Mouse (Mus musculus): ENCODE measurements around the gene Trim2. TPM values are rescaled to one million over a fixed set of nuclear protein-coding genes. Genes with fewer than 3 reads are reported as not detected.

The Trim2 gene
- total RNA-seq, 2 experiments from 2014 or later, result 6.1 to 9.3 TPM

DNA sequence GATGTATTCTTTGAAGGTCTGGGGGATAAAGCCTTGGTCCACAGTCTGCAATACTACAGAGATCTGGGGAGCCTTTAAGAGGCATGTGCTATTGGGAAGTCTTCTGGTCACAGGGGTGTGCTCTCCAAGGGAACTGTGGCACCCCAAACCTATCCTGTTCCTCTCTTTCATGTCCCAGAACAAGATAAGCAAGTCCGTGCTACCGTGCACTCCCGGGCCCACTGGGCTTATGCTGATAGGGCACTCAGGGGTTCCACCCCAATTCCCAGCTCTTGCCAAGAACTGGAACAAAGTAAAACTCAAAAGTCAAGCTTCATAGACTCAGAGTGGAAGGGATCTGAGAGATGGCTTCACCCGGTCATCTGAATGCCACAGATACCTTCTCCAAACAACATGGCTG, 72.1 kb downstream of the Trim2 start:
- peak; percentile 35; the same call in 1 of the 2 replicates for ATAC-seq (replicated peaks; ENCODE audit: low FRiP score, low TSS enrichment, poor library complexity, severe bottlenecking)

DNA sequence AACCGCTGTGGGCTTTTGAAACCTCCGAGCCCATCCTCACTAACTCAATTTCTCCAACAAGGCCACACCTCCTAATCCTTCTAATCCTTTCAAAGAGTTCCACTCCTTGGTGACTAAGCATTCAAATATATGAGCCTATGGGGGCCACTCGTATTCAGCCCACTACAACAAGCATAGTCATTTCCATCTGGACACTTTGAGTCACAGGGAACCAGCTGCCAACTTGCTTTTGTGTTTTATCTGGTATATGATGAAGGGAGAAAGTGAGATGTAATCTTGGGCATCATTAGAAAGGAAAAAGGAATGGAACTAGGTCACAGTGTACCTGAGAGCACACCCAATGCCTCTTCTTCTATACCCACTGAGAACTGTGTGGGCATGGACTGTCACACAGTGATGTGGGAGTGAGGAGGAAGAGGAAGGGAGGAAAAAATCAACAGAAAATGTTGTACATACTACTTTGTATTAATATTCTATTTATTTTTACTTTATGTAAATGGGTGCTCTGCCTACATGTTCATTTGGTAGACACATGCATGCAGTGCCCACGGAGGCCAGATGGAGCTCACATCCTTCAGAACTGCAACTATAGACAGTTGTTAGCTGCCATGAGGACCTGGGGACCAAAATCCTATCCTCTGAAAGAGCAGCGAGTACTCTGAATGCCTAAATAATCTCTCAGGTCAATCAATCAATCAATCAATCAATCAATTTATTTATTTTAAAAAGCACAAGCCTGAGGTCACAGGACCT, 72.8 kb downstream of the Trim2 start:
- ATAC-seq (replicated peaks; ENCODE audit: low FRiP score, low TSS enrichment, poor library complexity, severe bottlenecking), result no peak

DNA sequence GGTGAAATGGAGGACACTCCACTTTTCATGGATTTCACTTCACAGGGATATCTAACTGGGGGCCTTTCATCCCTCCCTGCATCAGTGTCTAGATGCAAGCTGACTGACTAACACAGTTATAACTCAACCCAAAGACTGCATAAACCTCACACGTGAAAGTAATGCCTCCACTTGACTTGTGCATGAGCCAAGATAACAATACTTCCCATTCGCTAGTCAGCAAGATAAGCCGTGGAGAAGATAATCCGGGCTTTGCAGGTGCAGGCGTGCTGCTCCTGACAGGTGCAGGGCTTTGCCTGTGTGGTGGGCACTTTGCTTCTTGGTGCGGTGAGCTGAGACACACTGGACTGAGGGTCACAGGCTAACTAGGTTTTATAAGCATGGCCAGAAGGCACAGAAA, 74.4 kb downstream of the Trim2 start:
- peak; percentile 36; the same call in 1 of the 2 replicates for ATAC-seq (replicated peaks; ENCODE audit: low FRiP score, low TSS enrichment, poor library complexity, severe bottlenecking)

DNA sequence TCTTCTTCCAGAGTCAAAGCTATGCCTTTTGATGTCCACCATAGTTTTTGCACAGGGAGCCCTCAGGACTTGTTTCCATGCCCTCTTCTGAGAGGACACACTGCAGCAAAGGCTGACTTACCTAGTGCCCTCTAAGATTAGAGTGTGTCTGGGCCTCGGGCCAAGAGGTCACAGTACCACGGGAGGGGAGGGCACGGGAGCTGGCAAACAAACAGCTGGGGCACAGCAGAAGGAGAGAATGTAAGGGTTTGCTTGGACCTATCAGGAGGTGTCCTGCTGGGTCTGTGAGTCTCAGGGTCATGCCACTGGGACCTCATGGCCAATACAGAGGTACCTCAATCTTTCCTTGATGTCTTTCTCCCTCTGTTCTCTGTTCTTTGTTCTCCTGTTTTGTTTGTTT, 75.7 kb downstream of the Trim2 start:
- ATAC-seq (replicated peaks; ENCODE audit: low FRiP score, low TSS enrichment, poor library complexity, severe bottlenecking), result peak; percentile 81

DNA sequence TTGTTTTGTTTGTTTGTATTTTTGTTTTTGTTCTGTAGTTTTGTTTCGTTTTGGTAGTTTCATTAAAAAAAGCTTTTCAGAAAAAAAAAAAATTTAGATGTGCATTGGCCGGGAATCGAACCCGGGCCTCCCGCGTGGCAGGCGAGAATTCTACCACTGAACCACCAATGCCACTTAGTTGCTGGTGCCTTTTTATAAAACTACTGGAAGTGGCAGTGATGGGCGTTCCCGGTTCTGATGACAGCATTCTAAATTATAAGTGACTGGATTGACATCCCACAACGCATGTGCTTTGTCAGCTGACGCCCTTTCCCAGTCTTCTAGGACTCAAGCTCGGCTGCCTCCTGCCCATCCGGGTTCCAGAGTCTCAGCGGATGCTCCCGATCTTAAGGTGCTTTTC, 77.8 kb downstream of the Trim2 start:
- ATAC-seq (replicated peaks; ENCODE audit: low FRiP score, low TSS enrichment, poor library complexity, severe bottlenecking), result no peak

DNA sequence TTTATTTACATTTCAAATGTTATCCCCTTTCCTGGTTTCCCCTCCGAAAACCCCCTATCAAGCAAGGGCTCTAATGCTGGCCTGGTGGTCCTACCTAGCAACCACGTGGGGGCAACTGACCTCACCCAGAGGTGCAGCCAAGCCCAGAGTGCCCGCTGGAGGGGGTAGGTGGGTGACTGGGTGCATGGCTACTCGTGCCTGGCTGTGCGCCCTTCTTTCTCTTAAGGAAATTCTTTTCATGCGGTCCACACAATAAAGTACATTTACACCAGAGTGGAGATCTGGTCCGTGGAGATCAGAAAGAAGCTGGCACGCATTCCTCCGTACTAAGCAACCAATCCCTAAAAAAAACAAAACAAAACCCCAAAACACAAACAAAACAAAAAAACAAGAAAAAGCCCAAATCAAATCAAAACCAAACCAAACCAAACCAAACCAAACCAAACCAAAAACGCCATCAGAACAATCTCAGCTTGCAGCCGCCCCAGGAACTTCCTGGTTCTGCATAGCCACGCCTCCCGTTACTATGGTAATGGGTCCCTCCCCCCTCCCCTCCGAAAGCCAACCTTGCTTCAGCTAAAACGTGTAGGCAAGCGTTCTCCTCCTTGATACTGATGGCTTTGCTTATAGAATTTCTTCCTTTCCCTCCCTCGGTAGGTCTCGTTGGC, 78.3 kb downstream of the Trim2 start:
- ATAC-seq (replicated peaks; ENCODE audit: low FRiP score, low TSS enrichment, poor library complexity, severe bottlenecking), result peak; percentile 84

DNA sequence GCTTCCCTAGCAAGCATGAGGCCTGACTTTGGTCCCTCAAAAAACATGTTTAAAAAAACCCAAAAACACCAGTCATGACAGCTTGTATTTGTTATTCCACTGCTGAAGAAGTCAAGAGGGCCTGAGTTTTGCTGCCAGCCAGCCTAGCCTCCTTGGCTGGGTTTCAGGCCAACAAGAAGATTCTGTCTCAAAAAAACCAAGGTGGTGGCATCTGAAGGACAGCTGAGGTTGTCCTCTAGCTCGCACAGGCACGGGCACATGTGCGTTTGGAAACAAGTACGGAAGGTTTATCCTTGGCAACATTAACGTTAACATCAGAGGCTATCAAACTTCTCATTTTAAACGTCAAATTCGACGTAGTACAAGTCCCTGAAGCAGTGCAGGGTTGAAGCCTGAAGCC, 79.0 kb downstream of the Trim2 start:
- no peak for ATAC-seq (replicated peaks; ENCODE audit: low FRiP score, low TSS enrichment, poor library complexity, severe bottlenecking)

DNA sequence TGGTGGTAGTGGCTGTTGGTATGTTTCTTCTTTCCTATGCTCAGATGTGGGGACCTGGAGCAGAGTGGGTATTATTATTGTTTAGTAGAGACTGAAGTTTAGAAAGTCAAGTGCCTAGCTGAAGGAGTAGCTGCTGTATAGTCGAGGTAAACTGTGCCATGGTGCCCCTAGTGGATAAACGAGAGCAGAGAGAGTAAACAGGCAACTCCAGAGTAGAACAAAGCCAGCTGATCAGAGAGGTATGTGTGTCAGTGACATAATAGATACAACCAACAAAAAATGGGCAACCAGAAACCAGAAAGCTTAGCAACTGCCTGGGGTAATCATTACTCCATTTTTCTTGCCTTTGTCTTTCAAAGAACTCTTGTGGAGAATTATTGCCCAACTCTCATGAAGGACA, 81.7 kb downstream of the Trim2 start:
- ATAC-seq (replicated peaks; ENCODE audit: low FRiP score, low TSS enrichment, poor library complexity, severe bottlenecking), result 0 out of 2 replicates have a peak, but pooled peaks have one; percentile 36

DNA sequence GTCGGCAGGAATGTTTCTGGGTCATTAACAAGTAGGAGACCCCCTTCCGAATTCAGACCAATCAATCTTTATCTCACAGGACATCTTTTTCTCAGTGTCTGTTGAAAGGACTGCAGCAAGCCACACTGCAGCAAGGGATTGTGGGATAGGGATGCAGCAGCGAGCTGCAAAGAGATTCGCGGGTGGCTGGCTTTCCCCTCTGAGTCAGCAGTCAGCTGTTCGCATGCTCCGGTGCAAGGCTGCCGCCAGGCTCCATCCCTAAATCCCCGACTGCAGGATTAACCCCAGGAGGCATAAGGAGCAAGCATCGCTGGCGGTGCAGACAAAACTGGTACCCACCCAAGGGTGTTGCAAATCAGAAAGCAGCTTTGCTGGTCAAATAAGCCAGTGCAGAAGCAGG, 85.9 kb downstream of the Trim2 start:
- no peak for ATAC-seq (replicated peaks; ENCODE audit: low FRiP score, low TSS enrichment, poor library complexity, severe bottlenecking)

DNA sequence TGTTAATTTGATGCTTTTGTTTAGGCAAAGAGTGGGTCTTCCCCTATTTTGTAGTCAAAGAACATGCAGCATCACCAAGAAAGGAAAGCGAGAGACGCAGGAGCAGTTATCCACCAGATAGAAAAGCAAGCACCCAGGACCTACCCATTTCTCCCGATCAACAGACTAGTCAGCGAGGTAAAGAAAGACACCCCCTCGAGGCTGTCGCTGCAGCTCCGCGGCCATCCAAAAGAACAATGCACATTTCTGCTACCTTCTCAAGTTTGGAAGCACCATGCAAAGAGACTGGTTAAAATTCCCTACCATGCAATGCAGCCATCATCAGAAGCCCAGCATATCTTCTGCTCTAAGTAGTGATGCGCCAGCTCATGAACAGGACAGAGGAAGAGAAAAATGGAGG, 86.4 kb downstream of the Trim2 start:
- no peak for ATAC-seq (replicated peaks; ENCODE audit: low FRiP score, low TSS enrichment, poor library complexity, severe bottlenecking)

DNA sequence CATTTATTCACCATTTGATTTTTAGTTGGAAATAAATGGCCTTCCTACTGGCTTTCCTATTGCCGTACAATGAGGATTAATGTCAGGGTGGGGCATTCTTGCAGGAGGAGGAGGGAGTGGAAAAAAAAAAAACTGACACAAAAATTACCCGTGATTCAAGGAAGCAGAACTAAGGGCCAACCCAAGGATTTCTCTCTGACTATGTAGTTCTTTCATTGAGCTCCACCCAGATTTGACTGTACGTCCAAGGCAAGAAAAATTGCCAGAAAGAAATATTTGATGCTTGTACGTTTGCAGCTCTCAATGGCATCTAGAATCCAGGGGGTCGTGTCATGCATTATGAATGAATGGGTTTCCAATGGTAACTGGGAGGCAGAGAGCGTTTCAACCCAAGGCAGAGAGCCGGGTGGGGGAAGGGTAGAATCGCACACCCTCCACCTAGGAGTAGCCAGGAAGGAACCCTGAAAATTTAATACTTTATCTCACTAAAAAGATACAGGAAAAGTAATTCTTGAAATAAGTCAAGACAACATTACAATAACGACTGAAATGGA, 86.9 kb downstream of the Trim2 start:
- ATAC-seq (replicated peaks; ENCODE audit: low FRiP score, low TSS enrichment, poor library complexity, severe bottlenecking), result no peak

DNA sequence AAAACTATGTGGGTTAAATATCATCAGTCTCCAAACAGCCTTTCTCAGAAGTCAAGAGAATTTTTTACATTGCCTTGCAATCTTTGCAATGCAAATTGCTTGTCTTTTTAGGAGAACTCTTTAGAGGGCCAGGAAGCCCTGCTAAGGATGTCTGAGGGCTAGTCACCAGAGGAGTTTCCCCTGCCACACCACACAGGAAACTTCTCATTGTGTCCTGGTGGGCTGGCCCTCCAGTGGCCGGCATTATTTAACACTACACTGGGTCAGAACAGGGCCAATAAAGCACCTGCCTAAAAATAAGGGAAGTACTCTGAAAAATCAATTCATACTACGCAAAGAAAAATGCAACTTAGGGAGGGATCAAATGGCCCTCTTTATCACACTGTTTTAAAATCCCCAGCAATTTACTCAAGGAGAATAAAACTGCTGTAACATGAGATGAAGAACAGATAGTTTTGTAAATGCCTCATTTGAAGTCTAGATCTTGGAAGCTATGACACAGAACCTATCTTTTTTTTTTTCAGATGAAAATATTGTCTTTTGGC, 87.4 kb downstream of the Trim2 start:
- no peak for ATAC-seq (replicated peaks; ENCODE audit: low FRiP score, low TSS enrichment, poor library complexity, severe bottlenecking)

DNA sequence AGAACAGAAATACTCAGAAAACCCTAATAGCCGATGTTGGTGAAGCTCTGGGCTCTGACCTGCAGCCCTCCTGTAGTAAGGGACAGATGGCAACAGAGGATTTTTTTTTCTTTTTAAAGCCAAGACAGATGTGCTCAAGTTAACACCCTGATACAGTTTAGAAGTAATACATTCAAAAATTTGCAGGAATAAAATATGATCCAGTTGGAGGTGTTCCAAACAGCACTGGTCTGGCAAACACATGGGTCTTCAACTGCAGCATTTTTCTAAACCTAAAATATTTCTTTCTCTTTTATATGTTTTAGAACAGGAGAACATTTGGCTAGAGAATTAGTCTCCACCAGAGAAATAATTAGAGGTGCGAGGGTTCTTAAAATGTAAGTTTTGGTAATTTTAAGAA, 88.2 kb downstream of the Trim2 start:
- no peak for ATAC-seq (replicated peaks; ENCODE audit: low FRiP score, low TSS enrichment, poor library complexity, severe bottlenecking)

DNA sequence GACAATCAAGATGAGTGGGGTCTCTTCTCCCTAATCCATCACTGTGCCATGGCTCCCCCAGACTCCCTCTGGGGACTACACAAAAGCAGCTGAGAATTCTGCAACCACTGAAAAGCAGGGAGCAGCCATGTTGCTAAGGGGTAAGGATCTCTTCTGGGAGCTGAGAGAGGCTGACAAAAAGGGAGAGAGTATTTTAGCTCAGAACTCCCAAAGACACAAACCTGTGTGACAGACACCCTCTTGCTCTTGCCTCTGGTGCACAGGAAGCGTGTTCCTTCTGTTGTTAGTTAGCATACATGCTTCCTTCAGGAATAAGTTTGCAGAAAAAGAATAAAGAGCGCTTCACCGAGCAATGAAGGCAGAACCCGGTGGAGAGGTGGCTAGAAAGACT, 88.7 kb downstream of the Trim2 start:
- ATAC-seq (replicated peaks; ENCODE audit: low FRiP score, low TSS enrichment, poor library complexity, severe bottlenecking), result no peak

DNA sequence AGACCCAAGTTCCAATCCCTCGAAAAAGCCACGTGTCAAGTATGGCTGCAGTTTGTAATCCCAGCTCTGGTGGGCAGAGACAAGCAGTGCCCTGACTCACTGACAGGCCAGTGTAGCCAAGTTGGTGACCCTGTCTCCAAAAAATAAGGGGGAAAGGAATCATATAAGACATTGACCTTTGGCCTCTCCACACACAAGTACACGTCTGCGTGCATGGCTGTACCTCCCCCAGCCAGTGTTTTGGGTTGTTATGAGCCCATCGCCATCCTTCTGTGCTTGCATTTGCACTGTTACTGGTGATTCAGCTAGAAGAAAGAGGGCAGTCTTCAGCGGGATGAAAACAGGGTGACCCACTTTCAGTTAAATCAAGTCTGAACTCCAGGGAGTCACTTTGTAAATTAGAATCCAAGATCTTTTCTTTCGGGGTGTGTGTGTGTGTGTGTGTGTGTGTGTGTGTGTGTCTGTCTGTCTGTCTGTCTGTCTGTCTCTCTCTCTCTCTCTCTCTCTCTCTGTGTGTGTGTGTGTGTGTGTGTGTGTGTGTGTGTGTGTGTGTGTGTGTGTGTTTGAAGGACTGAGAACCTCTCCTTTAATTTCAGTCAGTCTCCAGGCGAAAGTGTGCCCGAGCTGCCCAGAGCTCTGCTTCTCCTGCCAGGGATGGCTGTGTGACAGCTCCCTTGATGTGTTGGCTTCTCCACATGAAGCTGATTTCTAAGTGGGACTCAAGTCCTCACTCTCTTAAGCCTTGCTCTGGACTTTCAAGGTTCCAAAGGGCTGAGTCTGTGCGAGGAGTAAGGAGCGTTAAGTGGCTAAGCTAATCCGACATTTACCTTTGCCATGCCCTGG, 89.3 kb downstream of the Trim2 start:
- no peak for ATAC-seq (replicated peaks; ENCODE audit: low FRiP score, low TSS enrichment, poor library complexity, severe bottlenecking)

DNA sequence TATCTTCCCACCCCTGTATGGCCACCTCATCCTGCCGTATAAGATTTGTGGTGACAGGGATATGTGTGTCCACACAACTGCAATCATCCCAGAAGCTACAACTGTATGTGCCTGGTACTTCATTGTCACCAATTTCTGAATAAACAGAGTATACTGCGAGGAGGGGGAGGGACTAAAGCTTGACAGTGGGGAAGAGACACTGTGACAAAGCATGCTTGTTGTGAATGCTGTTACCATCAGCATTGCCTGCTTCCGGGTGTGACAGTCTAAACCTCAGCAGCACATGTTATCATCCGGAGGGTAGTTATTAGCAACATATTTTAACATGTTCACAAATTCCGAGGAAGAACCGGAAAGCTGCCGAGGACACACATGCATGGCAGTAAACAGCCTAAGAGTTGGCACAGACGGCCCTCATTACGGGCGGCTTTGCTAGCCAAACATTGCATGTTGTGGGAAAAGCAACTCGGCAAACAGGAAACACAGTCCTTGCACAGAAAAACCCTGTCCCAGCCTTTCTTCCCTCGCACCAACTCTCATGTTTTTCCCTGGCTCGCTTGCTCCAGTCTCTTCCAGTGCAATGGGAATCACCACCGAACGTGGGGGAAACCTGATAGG, 90.8 kb downstream of the Trim2 start:
- no peak for ATAC-seq (replicated peaks; ENCODE audit: low FRiP score, low TSS enrichment, poor library complexity, severe bottlenecking)

DNA sequence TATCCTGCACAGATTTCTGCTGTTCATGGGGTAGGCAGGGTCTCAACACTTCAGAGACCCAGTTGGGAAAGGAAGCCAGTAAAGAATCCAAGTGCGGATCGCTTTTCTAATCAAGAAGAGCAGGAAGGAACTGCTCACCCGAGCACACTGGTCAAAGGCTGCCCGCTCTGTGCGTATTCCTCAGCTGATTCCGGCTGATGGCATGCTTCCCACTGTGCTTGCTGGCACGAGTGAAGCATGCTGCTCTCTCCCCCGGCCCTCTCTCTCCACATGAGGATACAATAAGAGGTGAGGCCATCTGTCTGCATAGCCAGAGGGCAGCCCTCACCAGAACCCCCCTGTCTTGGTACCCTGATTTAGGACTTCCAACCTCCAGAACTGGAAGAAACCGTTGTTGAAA, 91.4 kb downstream of the Trim2 start:
- ATAC-seq (replicated peaks; ENCODE audit: low FRiP score, low TSS enrichment, poor library complexity, severe bottlenecking), result no peak

DNA sequence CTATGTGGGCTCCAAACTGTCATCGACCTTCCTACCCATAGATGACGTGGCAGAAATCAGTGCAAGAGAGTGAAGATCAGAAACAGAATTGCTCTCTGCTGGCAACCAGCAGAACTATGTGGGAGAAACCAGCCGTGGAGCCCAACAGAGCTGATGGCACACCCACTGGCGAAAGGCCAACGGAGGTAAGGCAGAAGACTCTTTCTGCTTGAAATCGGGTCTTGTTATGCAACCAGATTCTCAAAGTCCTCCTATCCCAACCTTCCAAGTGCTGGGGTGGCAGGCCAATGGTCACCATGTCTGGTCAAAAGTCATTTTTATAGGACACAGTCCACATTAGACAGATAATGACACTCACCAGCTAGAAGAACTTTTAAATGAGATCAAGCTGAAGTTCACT, 92.2 kb downstream of the Trim2 start:
- ATAC-seq (replicated peaks; ENCODE audit: low FRiP score, low TSS enrichment, poor library complexity, severe bottlenecking), result no peak

DNA sequence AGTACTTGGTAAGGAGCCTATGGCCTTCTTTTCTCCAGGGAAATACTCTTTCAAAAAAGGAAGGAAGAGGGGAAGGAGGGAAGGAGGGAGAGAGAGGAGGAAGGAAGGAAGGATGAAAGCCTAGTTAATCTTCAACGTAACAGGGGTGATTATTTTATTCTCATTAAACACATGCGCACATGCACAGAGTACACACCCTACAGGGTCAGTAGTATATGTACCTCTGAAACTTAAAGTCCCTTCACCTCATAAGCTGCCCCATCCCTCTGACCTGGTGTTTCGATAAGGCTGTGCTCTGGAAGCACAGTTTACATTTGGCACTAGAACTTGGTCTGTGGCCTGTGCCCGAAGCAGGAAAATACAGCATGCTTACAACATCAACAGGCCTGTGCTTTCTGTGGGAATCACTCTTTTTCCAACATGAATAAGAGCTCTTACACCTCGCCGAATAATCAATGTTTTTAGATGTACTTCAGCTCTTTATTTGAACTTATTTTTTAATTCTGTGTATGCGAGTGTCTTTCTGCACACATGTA, 95.3 kb downstream of the Trim2 start:
- ATAC-seq (replicated peaks; ENCODE audit: low FRiP score, low TSS enrichment, poor library complexity, severe bottlenecking), result no peak
